Mouse (Mus musculus) frontal cortex, postnatal 25 days (tissue): Measurements from ENCODE around the gene Lhx1.

Source experiments
- DNase-seq, 2 experiments: peaks; one replicate each; pipeline ENCODE4 v3.0.0; 2022; ENCODE audit warnings: low spot score in 2 of 2

Lhx1 gene

DNA sequence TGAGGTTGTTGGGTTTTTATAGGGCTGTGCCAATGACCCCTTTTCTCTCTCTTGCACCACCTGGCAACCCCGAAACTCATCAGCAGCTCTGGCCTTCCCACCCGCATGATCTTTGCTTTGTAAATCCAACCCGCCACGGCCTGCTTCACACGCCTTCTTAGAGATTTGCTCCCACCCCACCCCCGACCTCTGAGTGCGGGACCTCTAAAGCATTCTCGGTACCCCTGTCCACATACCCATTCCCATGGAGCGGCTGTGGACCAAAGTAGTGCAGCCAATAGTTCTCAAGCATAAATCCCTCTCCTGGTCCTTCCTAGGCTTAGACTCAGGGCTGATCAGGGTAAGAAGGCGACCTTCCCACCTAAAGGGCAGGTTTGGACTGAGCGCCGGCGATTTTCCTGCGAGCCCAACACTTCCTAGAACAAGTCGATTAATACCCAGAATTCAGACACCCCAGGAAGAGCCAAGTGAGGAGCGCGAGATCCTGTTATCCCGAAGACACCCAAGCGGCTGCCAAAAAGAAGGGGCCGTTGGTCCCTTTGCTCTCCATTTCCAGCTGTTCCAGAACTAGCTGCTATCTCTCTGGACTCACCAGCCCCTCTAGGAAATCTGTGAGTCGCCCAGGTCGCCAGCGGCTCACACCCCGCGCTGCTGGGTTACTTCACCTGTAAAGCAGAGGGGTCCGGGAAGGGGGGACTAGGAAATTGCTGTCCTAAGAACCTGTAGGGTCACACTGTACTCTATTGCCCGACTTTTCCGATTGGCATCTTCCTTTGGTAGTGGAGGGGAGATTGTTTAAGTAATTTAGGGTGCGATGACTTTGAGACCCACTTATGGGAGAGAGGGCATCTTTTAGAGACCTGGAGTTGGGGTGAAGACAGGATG lies 1.9 kb upstream of the Lhx1 start:
- no peak for DNase-seq

DNA sequence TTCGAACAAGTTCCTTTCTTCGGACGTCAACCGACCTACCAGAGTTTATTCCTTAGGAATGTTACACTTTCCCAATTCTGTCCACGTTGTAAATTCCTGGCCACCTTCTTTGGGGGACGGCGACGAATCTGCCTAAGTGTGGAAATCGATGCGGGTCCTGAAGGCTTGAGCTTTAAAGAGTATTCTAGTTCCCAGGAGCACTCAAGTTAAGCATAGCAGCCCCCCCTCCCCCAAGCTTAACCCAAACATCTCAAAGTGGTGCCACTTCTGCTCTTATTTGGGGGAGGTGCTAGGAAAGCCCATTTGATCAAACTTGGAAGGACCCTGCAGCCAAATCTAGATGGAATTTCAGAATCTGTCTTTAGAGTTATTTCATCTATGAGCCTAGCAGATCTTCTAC lies 1.1 kb upstream of the Lhx1 start:
- DNase-seq, result no peak

DNA sequence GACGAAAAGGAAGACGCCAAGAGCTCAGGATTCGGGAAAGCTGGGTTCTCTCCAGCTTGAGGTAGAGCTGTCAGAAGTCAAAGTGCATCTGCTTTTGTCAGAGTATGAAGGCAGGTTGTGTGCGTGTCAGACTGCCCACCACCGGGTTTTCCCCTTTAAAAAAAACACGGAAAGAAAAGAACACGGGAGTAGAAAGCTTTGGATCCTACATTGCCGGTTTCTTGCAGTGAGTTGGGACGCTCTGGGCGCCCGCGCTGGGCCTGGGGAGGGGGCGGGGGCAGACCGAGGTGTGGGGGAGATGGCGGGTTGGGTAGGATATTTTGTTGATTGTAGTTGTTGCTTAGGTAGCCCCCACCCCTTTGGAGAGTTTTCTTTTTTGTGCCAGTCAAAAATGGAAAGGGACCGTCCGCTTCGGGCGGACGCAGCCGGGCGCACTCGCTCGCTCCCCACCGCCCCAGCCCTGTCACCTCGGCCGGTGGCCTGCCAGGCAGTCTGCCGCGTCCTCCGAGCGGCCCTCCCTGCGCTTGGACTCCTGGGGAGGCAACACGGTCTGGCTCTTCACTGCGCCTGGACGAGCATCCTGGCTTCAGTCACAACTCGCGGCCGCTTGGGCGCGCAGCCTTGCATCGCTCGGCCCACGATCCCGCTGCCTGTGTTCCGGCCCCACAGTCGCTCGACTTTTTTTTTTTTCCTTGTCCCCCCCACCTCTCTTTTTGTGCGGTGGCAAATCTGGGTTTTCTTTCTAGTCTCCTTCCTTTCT lies 644 bp downstream of the Lhx1 start:
- no peak for DNase-seq

DNA sequence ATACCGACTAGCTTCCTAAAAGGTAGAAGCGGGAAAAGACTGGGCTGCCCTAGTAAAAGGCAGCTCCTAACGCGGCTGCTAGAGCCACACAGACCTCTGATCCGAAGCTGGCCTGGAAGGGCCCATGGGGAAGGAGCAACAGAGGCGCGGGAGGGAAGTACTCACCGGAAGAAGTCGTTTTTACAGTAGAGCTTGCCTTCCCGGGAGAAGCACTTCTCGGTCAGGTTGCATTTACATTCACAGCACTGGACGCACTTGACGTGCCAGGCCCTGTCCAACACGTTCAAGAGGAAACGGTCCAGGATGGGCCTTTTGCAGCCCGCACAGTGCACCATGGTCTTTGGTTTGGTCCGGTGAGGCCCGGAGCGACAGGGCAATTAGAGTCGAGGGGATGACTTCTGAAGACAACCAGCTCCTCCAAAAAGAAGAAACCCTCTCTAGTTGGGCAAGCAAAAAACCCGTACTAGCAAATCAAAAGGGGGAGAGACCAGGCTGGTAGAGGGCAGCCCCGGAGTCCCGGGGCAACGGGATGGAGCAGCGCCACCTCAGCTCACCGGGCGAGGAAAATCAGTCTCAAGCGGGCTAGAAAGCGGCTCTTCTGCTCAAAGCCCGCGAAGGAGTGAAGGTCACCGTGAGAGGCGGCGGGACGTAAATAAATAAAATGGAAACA lies 1.4 kb downstream of the Lhx1 start:
- DNase-seq, result no peak

DNA sequence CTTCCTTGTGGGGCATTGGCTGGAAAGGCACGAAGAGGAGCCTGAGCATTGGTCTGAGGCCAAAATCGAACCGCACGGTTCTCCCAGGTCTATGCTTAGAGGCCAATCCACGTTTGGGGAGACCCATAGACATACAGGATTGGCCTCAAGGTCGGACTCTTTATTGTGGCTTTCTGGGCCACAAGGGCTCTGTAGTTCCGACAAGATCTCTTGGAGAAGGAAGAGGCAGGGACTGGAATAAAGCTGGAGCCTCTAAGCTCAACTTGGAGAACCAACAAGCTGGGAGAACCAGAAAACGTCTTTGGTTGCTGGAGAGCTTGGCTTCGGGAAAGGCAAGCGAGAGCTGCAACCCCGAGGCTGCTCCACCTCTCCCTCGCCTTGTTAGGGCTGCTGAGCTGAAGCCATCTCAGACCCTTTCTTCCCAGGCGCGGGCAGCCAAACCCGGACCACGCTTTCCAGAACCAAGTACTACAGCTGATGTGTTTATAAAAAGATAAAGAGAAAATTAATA lies 2.0 kb downstream of the Lhx1 start:
- DNase-seq, result no peak

DNA sequence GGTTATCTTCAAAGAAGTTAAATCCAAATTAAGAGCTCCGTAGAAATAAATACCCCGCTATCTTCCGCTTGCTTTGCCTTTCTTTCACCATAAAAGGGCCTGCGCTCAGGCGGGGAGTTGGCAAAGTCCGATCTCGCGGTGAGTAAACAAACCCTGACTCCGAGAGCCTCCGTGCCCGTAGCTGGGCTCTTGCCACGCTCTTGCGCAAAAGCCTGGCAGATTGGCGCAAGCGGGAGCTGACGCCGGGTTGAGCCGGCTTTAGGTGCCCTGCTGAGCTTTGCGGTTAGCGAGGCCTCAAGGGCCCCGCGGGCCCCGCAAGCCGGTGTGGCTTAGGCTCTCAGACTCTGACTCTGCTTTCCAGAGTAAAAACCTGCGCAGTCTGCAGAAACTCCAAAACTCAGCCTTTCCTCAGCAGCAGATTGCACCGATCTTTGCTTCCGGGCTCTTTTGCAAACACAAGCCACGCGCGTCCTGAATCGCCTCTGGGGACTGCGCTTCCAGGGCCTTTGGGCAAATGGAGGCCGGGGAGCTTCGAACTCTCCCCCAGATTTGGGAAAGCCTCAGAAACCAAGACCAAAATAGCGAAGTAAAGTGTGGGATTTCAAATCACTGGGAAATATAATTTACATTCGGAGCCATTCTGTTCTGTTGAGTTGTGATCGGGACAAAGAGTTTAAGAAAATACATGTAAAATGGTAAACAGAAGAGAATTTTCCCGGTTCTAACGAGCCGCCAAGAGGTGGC lies 2.6 kb downstream of the Lhx1 start:
- DNase-seq, result no peak

DNA sequence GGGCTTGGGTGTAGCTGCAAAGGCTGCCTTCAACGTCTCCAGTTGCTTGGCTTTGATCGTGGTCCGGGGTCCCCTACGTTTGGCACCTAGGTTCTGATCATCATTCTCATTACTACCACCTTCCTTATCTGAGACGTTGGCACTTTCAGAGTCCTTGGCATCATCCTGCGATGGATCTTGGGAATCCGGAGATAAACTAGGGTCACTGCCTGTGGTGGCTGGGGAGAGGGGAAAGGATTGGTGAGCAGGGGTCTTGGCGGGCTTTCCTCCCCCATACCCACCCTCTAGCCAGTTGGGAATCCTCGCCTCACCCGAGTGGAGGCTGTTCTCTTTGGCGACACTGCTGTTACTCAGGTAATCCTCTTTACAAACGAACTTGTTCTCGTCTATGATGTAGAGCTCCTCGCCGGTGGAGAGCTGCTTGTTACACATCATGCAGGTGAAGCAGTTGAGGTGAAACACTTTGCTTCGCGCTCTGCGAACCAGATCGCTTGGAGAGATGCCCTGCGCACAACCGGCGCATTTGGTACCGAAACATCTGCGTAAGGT lies 3.5 kb downstream of the Lhx1 start:
- DNase-seq, result no peak

DNA sequence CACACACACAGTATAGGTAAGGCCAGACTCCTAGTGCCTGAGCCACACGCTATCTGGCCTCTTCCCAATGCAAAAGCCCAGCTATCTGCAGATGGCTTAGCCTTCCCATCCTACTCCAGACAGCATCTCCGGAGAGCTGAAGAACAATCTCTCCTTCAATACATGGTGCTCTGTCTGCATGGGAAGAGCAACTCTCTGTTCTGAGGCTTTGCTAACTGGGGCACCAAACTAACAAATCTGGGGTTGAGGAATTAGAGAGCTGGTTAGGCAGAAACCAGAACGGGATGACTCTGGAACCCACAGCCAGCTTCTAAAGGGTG lies 4.3 kb downstream of the Lhx1 start:
- DNase-seq, result no peak

DNA sequence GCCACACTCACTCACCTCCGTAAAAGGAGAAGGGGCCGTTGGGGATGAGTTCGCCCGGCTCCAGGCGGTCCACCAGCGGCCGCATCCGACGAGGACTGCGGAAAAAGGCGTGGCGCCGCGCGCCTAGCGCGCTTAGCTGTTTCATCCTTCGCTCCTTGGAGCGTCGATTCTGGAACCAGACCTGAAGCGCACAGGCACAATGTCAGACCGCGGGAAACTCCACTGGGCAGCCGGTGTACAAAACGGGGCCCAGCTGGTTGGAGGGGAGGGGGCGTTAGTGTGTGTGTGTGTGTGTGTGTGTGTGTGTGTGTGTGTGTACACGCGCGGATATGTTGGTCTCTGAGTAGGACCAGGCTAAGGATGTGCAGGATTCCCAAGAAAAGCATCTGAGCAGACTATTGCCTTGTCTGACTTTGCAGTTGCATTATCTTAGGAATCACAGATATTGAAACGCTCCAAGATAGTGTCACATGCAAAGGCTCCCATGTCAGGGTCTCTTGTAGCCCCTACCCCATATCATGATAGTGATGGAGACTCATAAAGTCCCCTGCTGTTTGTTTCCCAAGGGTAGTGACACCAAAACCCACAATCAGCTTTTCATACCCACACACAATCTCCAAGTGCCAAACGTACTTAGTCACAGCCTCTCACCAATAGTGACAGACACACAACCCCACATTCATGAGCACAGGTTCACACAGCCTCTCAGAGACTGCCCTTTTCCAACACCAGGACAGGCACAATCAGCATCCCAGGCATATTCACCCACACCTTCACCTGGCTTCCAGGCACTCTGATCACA lies 4.9 kb downstream of the Lhx1 start:
- DNase-seq, result no peak

DNA sequence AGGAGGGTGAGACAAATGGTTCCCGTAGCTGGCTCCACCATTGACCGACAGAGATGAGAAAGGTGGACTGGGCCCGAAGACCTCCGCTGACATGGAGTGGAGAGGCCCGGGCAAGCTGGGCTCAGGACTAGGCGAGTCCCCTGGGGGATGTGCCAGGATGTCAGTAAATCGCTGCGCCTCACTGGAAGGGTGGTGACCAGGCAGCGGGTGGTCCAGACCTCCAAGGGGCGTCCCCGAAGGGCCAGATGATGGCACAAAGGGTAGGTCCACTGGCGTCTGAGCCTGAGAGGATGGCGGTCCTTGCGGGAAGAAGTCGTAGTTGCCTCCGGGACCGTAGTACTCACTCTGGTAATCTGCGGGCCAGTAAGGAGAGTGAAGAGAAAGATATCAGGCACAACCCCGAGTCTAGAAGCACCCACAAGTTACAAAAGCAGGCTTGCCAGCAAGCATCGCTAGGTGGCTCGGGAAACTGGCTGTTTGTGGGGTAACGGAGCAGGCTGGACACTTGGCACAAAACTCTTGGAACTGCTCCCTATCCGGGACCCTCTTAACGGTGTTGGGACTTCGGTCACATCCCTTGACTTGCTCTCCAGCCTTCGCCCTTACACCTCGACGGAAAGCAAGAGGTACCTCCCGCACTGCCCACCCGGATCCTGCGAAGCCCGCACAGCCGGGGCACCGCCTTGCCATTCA lies 5.6 kb downstream of the Lhx1 start:
- DNase-seq, result no peak

DNA sequence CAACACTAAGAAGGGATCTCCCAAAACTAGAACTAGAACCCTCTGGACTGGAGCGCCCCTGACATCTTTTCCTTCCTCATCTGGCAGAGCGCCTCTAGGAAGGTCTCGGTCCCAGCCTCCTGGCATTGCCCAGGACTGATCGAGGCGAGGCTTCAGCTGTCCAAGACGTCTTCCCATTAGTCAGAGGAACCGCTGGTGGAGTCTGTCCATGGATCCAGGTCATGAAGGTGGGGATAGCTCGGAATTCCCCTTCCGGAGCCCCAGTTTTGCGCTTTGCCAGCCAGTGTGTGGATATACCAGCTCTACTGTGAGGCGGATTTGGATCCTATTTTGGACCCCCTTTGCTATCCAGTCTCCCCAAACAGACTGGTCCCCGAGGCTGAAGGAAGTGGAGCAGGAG lies 6.3 kb downstream of the Lhx1 start:
- no peak for DNase-seq

DNA sequence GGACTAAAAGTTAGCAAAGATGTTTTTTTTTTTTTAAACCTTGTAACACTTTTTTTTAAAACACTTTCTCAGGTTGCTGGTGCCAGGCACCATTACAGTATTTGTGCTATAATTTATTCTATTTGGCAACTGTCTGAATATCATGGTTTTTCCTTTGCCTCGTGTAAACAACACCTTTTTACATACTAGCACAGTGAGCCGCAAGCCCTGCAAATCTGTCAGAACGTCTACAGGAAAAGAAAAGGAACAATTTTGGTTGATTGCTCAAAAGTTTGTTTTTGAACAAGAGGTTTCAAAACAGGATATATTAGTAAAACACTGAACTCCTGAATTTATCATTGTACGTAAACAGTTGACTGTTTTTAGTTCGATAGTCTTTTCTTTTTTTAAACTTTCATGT lies 7.1 kb downstream of the Lhx1 start:
- no peak for DNase-seq

DNA sequence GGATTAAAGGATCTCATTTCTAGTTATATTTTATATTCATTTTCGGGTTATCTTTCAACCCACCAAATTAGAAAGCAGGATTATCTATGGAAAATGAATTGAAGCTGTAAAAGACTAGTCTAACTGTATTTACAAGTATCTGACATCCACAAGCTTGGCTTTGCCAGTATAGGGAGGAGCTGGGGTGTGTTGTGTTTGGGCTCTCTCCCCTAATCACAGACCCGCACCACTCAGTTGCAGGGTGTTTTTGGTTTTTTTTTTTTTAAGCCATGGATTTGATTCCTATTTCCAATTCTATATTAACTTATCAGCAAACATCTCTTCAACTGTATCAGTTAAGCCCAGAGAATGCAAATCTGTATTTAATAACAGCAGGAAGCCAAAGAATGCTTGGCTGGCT lies 7.9 kb downstream of the Lhx1 start:
- no peak for DNase-seq

DNA sequence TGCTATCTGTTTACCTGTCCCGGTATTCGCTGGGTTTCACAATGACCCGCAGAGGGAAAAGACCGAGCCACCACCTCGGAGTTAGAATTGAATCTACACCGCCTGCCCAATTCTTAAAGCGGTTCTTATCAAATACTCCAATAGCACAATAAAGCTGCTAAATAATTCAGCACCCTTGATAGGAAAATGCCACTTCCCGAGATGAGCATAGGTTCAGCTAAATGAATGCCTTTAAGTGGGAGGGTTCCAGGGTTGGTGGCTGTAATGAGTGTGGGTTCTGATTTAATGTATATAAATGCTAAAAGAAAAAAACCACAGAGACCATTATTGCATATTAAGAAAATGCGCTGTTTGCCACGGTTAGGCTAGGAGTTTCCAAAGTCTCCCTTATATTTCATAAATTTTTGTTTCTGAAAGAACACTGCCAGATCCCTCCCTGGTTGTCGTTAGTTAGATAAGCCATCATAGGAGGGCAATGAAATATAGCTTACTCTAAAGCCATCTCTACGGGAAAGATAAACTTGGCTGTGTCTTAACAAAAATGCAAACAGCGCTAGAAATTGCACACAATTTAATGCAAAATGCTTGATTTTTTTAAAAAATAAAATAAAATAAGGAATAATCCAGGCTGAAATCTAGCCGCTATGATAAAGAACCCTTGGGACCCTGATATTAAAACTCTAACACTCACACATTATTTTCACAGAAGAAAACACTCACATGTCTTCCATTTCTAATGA lies 8.7 kb downstream of the Lhx1 start:
- DNase-seq, result no peak

DNA sequence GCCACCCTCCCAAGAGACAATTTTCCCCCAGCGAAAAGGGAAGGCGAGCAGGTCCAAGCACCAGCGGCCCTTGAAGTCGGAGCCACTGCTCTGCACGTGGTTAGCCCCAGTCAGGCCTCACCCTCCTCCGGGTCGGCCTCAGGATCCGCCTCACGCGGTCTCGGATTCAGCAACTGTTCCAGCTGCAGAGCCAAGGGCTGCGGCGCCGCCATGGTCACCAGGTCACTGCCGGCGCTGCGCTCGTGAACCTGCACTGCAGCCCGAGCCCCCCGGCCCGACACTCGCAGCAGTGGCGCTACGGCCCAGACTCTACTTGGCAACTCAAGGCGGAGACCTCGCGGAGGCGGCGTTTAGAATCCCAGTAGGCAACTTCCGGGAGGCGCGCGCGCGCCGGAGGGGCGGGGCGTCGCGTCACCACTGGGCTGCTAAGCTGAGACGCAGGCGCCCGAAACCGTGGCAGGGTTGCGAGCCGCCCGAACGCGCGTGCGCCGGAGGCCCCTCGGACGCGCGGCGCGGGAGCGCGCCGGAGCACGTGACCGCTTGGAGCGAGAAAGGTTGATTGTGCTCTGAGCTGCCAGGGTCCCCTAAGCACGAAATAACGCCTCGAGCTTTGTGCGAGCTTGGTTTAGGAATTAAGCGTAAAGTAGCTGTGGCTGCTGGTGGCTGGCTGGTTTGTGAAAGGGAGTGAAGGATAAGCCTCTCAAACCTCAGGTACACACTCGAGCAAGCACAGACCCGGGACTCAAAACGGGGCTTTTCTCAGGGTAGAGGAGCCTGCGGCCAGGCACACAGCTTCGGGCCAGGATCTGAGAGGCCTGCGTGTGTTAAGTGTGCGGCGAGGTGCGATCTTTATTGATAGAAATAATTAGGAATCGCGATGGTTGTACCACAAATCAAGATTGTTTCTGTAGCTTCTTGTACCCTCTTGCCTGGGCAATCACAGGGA lies 11.9 kb downstream of the Lhx1 start, which contains the start of gene Aatf:
Aatf (minus strand) TSS at position 352 of the 946 bp plus-strand sequence.
- DNase-seq, result peak; percentile 89 to 96

DNA sequence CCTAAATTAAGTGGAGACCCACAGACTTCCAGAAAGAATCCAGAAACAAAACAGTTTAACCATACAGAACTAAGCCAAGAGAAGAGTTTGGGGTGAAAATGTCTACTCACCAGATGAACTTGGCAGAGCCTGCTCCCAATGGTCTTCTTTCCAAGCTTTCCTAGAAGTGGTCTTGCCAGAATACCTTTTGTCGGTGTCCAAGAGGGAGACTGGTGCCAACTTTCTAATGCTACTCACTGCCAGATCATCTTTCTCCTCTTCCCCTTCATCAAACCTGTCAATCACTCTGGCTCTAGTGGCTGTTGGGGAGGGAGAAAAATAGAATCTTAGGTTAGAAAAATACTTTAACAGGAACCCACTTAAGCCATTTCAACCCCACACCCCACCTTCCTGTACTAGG lies 13.3 kb downstream of the Lhx1 start:
- DNase-seq, result no peak

DNA sequence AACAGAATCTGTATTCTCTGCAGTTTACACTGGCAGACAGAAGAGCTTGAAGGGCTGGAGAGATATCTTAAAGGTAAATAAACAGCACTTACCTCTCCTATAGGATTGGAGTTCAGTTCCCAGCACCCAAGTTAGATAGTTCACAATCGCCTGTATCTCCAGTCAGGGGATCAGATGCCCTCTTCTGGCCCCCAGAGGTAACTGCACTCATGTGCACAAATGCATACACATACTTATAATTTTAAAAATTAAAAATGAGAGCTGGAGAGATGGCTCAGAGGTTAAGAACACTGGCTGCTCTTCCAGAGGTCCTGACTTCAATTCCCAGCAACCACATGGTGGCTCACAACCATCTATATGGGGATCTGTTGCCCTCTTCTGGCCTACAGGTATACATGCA lies 21.0 kb downstream of the Lhx1 start:
- no peak for DNase-seq

DNA sequence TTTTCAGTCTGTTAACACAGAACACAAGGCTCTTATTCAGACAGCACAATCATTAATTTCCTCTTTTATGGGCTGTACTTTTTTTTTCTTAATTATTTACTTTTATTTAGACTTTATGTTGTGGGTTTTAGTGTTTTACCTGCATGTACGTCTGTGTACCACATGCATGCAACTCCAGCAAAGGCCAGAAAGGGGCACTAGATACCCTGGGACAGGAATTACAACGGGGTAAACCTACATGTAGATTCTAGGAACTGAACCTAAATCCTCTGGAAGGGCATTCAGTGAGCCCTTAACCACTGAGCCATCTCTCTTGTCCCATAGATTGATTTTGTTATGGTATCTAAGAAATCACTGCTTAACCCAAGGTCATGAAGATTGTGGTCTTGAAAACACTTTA lies 27.4 kb downstream of the Lhx1 start:
- DNase-seq, result no peak
